Mouse (Mus musculus) E14TG2a.4 (cell line): ENCODE measurements at regions not wholly inside any gene's neighbourhood (a gene's known extent, or its start where the extent isn't known, plus 50 kb on each side); places are given as distances from the start of the nearest gene placed in this dataset.
"Not testable (repeated sequence)": the region's sequence is repeated elsewhere in the genome, so short reads cannot be mapped to it uniquely, and the experiment has no call there.

Source experiments
- H3K27me3 ChIP-seq: 2 replicates; pipeline ENCODE4 v1.6.1; 2014; ENCODE audit warnings: low read length, control low read depth; ENCODE audit not compliant: insufficient read depth
- H3K36me3 ChIP-seq: 2 replicates; pipeline ENCODE4 v1.6.1; 2014; ENCODE audit warnings: low read length, control low read depth; ENCODE audit not compliant: insufficient read depth
- H3K4me1 ChIP-seq: replicated peaks from 2 replicates; pipeline ENCODE4 v1.6.1; 2014; ENCODE audit warnings: low read depth, low read length, control low read depth
- H3K4me3 ChIP-seq: replicated peaks from 2 replicates; pipeline ENCODE4 v1.5.1; 2014; ENCODE audit warnings: mild to moderate bottlenecking, low read length
- H3K9me3 ChIP-seq: 2 replicates; pipeline ENCODE4 v1.6.1; 2014; ENCODE audit warnings: low read length, control low read depth
- CTCF ChIP-seq: conservative IDR thresholded peaks from 2 replicates; pipeline ENCODE4 v1.5.1; 2014; ENCODE audit warnings: low read length
- NANOG ChIP-seq: IDR thresholded peaks from 2 replicates; pipeline ENCODE4 v1.6.1; 2014; ENCODE audit warnings: borderline replicate concordance, low read length, mixed read lengths
- POU5F1 ChIP-seq: IDR thresholded peaks from 2 replicates; pipeline ENCODE4 v1.6.1; 2014; ENCODE audit warnings: low read length, borderline replicate concordance

DNA sequence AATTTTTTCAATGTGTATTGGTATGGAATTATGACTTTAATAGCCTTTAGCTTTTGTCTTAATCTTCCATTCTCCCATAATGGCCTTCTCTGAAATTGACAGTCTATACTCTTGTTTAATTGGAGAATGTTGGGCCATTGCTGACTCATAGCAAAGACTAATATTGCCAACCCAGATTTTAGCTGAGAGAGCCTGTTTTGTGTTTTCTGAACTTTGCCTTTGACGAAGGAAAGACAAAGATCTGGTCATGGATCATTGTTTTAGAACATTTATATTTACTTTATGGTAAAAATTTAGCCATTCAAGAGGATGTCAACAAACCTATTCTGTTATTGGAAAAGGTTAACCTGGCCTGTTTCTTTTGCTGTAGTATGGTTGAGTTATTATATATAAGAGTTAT is 512.1 kb downstream of the Cypt12 start:
- H3K36me3 ChIP-seq: no peaks in the 10 kb centered on the region
- peaks cover 9% of the 10 kb centered on the region; the same call in 1 of the 2 replicates for H3K9me3 ChIP-seq
- H3K27me3 ChIP-seq: no peaks in the 10 kb centered on the region
- H3K4me1 ChIP-seq: no peaks in the 10 kb centered on the region
- TF ChIP-seq NANOG (no peak), CTCF (no peak), POU5F1 (no peak)
- no peak overlapping the region for H3K4me3 ChIP-seq

DNA sequence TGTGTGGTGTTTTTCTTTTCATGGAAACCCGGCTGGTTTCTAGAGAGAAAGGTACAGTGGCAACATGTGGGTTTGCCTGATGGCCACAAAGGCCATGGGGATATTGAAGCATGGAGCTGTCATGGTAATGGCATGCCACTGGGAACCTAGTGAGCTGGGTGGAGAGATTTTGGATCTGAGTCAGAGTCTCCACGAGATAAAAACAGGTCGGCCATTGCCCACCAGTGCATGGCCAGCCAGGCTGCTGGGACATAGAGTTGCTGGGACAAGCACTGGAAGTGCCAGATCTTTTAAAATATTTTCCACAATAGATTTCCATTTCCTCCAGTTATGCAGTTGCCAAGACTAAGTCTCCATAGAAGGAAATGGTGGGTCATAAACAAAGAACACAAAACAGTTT is 523.6 kb downstream of the Cypt12 start:
- Histone ChIP-seq H3K9me3 (no peaks in the 10 kb centered on the region), H3K4me3 (no peak overlapping the region), H3K36me3 (no peaks in the 10 kb centered on the region), H3K27me3 (no peaks in the 10 kb centered on the region), H3K4me1 (peaks cover 8% of the 10 kb centered on the region; the same call in 1 of the 2 replicates)
- TF ChIP-seq NANOG (no peak), POU5F1 (no peak), CTCF (no peak)

DNA sequence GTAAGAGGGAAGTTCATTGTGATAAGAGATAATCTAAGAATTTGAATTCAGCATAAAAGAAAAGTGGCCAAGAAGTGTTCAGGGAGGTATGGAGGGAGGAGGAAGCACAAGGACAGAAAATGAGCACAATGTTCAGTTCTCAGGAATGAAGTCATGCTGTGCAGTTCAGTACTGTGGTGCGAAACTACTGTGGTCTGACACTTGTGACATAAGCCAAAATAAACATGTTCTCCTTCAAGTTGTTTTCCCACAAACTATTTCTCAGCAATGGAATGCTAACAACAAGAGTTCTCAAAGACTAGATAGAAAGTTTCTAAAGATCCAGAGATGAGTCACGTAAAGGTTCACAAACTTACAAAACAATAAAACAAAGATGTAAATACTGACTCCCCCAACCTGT is 531.3 kb downstream of the Cypt12 start:
- H3K27me3 ChIP-seq: no peaks in the 10 kb centered on the region
- TF ChIP-seq POU5F1 (no peak), NANOG (no peak), CTCF (no peak)
- H3K9me3 ChIP-seq: no peaks in the 10 kb centered on the region
- no peaks in the 10 kb centered on the region for H3K36me3 ChIP-seq
- no peaks in the 10 kb centered on the region for H3K4me1 ChIP-seq
- no peak overlapping the region for H3K4me3 ChIP-seq

DNA sequence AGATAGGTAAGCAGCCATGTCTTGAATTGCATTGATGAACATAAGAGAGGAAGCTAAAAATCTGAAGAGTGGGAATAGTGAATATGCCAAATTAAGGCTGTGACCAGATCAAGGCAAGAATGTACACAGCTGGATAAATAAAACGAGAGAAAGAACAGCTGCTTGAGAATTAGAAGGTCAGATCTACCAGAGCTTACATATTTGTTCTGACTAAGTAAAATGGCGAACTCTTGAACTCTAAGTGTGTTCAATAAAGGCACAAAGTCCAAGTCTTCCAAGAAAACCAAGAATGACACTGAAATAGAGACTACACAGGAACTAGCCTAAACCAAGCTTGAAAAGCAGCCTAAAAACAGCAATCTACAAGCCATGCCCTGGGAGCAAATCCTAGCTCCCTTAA is 533.8 kb downstream of the Cypt12 start:
- no peaks in the 10 kb centered on the region for H3K9me3 ChIP-seq
- H3K4me1 ChIP-seq: no peaks in the 10 kb centered on the region
- TF ChIP-seq CTCF (no peak), POU5F1 (no peak), NANOG (no peak)
- no peaks in the 10 kb centered on the region for H3K27me3 ChIP-seq
- H3K36me3 ChIP-seq: no peaks in the 10 kb centered on the region
- H3K4me3 ChIP-seq: no peak overlapping the region

DNA sequence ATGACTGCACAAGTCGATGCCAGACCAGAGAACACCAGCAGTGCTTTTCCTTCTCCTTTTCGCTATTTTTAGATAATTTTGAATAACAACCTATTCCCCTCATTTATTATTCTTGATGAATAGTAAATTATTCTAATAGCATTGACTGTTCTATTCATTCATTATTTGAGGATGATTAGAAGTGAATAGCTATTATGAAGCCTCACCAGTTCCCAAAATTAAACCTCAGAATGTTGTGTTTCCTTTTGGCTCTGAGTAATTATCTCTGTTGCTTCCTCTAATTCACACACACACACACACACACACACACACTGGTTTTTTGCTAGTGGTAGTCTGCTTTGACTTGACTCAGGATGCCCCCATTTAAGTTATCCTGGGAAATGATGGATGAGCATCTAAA is 540.7 kb downstream of the Cypt12 start:
- no peaks in the 10 kb centered on the region for H3K9me3 ChIP-seq
- H3K27me3 ChIP-seq: no peaks in the 10 kb centered on the region
- H3K4me1 ChIP-seq: no peaks in the 10 kb centered on the region
- no peak for TF ChIP-seq POU5F1
- no peak for TF ChIP-seq CTCF
- TF ChIP-seq NANOG: no peak
- H3K36me3 ChIP-seq: no peaks in the 10 kb centered on the region
- H3K4me3 ChIP-seq: no peak overlapping the region

DNA sequence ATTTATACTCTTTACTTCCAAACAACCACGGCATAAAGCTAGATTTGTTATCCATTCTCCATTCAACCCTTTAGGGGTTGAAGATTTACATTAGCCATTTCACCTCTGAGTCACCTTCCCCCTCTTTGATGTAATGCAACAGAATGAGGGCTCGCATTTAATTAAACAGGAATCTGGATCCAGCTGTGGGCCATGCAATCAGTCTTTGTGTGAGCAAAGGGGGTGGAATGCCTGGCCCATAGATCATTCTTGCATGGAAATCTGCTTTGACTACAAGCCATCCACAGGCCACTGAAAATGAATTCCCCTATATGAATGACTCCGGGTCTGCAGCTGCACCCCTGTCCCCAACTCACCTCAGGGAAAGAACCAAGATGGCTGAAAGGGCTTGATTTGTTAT is 574.4 kb downstream of the Cypt12 start:
- Histone ChIP-seq H3K4me3 (no peak overlapping the region), H3K36me3 (no peaks in the 10 kb centered on the region), H3K9me3 (peaks cover 13% of the 10 kb centered on the region; the same call in 1 of the 2 replicates), H3K27me3 (no peaks in the 10 kb centered on the region), H3K4me1 (peaks cover 23% of the 10 kb centered on the region)
- TF ChIP-seq CTCF (no peak), POU5F1 (no peak), NANOG (peak; percentile 75; the same call in 1 of the 2 replicates)

DNA sequence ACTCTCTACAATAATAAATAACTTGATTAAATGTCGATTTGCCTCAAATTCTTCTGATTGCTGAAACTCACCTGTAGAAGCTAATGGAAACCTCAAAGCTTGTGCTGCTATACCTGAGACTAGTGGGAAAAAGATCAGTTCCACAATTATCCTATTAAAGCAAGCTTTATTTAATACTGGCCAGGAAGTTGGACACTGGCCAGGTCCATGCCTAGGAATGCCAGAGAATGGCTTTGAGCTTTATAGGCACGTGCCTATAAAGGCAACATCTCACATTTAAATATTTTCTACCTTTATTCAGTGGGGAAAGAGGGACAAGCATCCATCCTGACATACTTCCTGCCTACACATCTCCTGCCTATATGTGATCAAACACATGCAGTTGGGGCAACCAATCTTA is 575.8 kb downstream of the Cypt12 start:
- Histone ChIP-seq H3K4me1 (peaks cover 23% of the 10 kb centered on the region), H3K9me3 (peaks cover 13% of the 10 kb centered on the region; the same call in 1 of the 2 replicates), H3K27me3 (no peaks in the 10 kb centered on the region), H3K36me3 (no peaks in the 10 kb centered on the region), H3K4me3 (no peak overlapping the region)
- TF ChIP-seq POU5F1: no peak
- no peak for TF ChIP-seq NANOG
- TF ChIP-seq CTCF: no peak

DNA sequence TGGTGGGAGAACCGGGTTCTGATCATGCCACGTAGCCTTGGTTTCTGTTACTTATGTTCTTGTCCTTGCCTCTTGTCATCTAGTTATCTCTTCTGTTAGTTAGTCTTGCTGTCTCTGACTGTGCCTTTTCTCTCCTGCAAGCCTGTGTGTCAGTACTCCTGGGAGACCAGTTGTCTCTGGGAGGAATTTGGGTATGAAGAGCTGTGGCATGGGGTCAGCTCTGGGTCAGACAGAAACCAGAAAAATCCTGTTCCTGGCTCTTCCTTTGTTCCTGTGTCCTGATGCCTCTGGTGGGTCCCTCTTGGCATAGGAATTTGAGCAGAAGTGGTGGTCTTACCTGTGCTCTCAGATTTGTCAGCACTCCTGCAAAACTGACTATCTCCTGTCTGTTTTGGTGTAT is 609.0 kb downstream of the Cypt12 start:
- Histone ChIP-seq H3K9me3 (0 out of 2 replicates have a peak, but pooled peaks cover 2% of the 10 kb centered on the region), H3K4me3 (peak overlapping the region; percentile 39; the same call in 1 of the 2 replicates), H3K27me3 (no peaks in the 10 kb centered on the region), H3K36me3 (no peaks in the 10 kb centered on the region), H3K4me1 (peaks cover 11% of the 10 kb centered on the region)
- TF ChIP-seq CTCF (no peak), POU5F1 (no peak)

DNA sequence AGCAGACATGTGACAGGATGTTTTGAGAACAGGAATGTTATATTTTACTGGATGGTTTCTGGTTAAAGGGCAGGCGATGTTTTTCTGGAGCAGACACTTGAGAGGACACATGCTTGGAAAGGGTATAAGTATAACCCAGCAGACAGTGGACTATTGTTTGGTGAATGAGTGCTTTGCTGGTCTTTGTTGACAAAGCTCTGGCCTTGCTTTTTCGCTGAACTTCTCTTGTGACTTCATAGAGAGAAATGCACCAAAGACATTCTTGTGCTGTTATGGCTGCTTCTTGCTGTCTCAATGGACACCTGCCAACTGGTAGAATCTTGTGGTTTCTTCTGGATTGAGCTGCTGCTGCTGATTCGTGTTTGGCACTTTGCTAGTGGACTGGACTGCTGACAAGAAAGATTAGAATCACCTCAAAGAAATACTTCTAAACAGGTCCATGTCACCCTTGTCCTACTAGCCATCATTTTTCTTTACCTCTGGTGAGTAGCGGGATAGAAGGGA is 612.1 kb downstream of the Cypt12 start:
- Histone ChIP-seq H3K27me3 (no peaks in the 10 kb centered on the region), H3K36me3 (no peaks in the 10 kb centered on the region), H3K4me1 (peaks cover 11% of the 10 kb centered on the region), H3K9me3 (0 out of 2 replicates have a peak, but pooled peaks cover 2% of the 10 kb centered on the region), H3K4me3 (no peak overlapping the region)
- TF ChIP-seq POU5F1: no peak
- TF ChIP-seq CTCF: no peak
- no peak for TF ChIP-seq NANOG

DNA sequence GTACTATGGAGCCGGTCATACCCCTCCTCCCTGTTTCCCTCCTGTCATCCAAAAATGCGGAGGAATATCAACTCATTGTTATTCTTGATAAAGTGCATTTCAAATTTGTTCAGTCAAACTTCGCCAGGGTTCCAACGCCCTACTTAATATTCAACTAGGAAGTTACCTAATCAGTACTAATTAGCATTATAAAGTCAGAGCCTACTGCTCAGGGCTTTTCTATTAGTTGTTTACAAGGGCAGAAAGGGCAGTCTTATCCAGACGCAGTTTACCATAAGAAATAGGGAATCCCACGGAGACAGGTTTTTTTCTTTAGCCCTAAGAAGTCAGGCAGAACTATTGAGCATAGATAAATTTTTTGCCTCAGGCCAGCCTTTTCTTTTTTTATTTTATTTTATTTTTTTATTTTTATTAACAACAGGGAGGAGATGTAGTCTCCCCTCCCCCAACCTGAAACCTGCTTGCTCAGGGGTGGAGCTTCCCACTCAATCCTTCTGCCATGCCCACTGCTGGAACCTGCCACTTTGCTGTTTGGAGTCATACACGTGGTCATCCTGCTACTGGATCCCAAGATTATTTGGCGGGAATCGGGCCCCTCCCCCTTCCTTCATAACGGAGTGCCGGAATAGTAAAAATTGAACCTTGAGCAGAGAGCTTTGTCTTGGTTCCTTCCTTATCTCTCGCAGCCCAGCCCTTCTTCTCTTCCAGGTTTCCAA is 632.9 kb downstream of the Cypt12 start:
- not testable (repeated sequence) for H3K4me3 ChIP-seq, H3K9me3 ChIP-seq

More for the DNA sequence above, 632.9 kb downstream of the Cypt12 start:
- H3K27me3 ChIP-seq, H3K36me3 ChIP-seq, H3K4me1 ChIP-seq: not testable (repeated sequence)
